Mouse (Mus musculus): ENCODE measurements around the gene Nek11.

Nek11 gene

DNA sequence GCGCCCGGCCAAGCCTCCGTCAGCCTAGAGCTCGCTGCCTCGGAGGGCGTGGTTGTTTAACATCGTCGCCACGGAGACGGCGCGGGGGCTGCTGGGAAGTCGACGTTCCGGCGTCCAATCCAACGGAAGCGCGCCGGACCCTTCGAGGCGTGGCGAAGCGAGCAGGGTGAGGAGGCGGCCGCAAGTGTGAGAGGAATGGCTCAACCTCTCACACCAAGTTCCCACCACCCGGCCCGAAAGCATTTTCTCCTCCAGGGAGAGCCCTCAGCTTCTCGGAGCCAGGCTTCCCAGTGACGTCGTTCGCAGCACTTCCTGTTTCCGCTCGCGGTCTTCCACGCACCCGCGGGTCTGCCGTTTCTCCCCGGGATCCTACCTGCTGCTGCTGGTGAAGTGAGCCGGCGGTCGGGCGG lies at the start of gene Nek11, which contains the start of gene Aste1:
TSS of gene Nek11 (minus strand) at position 307 of the 410 bp plus-strand sequence.
TSS of gene Aste1 (plus strand) at position 175 of the 410 bp plus-strand sequence.
- DNase-seq, result peak; percentile 93 to 96

DNA sequence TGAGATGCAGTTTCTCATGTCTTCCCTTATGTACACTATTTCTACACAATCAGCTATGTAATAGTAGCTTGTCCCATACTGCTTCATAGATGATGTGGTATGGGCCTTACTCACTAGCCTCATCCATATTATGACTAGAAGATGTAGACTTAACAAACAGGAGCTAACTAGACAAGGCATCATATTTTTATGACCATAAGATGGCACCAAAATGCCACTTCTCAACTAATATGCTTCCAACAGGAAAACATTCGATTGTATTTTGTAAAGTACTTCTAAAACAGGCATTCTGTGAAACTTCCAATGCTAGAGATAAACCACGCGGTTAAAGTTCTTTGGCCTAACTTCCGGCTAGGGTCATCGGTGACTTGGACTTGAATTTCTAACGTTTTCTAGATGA lies 13.2 kb upstream of the Nek11 start:
- DNase-seq, result no peak

DNA sequence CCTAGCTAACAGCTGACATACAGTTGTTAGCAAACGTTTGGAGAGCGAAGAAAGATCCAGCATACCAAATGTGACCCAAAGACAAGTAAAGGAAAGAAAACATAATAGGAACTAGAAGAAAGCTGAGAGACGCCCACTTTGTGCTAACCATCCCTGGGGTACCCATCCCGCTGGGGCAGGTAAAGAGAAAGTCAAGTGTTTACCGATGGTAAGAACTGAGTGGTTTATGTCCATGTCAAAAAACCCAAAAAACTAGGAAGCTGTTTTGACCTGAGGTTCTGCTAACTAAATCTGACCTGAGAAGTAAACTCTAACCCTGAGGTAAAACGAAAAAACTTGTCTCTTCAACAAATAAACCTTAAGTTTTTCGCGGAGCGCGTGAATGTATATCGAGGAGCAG lies 604 bp downstream of the Nek11 start:
- peak in 1 of 2 experiments; percentile 11 for DNase-seq

DNA sequence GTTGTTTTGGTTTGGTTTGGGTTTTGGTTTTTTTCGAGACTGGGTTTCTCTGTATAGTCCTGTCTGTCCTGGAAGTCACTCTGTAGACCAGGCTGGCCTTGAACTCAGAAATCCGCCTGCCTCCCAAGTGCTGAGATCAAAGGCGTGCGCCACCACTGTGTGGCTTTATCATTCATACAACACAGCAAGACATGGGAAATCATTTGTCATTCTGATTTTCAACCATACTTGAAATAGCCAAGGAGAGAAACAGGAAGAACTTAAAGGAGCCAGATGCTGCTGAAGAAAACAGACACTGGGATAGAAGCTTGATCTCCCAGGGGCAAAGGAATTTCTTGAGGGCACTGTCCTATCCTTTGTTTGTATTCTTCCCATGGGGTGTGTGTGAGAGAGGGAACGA lies 4.7 kb downstream of the Nek11 start:
- DNase-seq, result no peak

DNA sequence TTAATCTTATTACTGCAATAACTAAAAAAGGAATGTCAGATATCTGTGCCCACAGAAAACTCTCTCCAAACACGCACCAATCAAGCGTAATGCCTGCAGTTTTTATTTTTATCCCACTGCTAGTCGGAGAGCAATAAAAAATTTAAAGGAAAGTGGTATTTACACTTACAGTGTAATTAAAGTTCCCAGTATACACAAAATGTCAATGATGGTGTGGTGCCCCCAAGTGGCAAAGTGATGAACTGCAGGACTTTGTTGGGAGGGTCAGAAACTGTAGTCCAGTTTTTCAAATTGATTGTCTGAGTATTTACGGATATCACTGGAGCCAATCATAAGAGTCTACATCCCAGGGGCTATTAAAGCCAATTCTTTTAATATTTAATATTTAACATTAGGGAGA lies 6.0 kb downstream of the Nek11 start:
- DNase-seq, result peak; percentile 87 to 91

DNA sequence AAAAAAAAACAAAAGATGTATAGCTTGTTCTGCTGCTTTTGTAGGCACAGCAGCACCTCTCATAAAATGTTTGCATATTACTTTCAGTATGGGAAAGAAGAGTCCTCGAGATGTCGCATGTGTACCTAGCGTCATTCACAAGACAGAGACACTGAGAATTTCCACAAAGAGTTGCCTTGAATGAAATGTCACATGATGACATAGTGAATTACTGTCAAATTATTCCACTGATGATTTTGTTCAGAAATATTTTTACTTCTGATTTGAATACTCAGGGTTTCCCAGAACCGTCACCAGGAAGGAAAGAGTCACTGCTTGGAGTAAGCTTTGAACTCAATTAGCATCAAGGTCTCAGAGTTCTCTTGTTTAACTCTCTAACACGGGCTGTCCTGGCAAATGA lies 7.9 kb downstream of the Nek11 start:
- no peak for DNase-seq

DNA sequence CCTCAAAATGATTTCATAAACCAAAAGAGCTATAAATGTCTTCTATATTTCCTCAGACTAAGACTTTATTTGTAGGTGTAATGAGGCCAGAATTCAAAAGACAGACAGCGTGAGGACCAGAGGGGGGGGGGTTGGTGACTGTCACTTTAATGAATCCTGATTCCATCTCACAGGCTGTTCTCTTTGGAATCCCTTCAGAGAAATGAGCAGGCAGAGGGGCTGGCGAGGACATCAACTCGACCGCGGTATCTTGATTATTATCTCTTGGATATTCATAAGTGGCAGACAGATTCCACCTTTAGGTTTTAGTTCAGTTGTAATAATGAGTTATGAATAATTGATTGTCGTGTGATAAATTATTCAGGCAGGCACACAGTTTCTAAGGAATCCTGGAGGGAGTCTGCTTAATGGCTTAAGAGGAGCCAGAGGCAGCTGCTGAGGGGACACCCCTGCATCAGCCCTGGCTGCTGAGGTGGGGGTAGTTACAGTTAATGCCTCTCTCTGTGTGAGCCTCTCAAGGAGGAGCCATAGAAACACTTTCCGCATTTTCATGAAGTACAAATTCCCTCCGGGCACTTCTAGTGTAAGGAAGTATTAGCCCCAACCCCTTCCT lies 15.7 kb downstream of the Nek11 start:
- peak; percentile 12 to 32 for DNase-seq

DNA sequence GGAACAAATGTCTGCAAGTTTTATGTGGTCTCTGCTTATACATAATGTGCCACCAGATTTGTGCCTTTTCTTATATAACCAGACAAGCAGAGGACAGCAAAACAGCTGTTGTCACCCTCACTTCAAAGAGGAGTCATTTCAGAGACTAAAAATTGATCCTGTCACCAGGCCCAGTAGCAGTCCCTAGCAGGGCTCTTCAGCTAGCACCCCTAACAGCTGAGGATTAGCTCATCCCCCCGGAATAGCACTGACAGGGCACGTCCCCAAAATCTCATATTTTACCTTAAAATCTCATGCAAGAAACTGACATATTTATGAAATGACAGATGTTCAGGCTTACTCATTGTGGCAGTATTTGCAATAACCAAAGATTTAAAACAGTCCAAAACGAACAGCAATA lies 17.7 kb downstream of the Nek11 start:
- no peak for DNase-seq

DNA sequence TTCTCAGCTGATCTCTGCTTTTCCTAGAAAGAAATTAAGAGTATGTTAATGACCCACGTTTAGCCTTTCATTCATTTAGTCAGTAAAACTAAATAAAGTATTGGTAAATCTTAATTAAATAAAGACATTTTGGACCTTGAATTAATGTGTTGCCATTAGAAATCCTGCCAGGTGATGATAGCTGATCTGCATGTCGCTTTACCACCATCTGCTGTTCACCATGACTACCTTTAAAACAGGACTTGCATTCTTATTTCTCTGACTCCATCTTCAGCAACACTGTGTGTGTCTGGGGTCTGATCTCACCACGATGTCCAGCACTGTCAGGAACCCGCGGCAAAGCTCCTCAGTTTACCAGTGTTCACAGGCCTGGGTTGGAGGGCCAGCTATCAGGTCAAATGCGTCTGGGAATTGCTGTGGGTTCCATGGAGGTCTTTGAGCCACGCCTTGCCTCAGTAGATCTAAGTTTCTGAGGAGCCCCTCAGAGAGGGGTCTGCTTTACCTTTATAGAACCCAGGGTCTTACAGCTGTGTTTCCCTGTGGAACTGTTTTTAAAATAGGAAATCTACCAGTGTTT lies 18.3 kb downstream of the Nek11 start:
- DNase-seq, result peak; percentile 24 to 42

DNA sequence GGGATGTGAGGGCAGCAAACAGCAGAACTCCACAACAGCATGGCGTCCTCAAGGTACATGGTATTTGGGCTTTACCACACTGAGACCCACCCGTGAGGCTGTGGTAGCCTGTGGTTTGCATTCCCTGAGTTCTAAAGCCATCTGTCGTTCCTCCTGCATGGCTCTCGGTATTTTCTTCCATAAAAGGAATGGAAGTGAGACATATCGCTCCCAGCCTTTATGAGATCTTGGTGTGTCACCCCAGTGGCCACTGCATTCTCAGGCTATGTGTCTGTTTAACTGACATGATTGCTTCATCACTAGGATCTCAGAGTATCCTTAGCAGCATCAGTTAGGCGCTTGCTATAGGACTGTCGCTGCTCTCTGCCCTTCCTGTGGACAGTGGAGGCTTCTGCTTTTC lies 18.9 kb downstream of the Nek11 start:
- DNase-seq, result no peak

DNA sequence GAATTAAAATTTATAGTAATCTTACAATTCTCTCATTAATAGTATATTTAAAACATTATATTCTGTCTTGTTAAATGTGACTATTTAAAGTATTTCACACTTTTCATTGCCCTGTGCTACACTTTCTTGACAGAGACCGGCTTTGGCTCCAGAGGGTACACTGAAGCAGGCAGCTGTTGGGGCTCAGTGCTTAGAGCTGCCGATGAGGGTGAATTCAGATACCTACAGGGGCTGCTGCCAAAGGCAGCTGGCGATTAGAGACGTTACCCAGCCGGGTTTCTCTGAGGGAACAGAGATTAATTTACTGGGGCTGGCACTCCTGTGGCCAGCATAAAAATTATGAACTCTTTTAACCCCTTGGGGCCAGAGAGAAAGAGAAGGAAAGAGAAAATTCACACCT lies 21.0 kb downstream of the Nek11 start:
- DNase-seq, result no peak

DNA sequence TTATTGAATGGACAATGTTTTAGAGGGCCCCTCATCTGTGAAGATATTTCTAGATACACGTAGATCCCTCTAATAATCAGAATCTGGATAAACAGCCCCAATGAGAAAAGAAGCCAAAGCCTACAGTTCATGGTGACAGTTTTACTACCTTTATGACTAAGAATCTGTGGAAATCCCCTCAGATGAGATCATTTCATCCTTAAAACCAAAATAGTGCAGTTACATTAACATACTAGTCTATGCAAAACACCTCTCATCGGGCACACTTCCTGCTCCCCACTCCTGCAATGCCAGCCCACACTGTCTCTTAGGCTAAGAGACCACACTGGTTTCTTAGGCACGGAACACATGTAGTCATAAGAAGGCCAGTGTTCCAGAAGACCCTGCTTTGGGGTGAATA lies 26.7 kb downstream of the Nek11 start:
- DNase-seq, result no peak

DNA sequence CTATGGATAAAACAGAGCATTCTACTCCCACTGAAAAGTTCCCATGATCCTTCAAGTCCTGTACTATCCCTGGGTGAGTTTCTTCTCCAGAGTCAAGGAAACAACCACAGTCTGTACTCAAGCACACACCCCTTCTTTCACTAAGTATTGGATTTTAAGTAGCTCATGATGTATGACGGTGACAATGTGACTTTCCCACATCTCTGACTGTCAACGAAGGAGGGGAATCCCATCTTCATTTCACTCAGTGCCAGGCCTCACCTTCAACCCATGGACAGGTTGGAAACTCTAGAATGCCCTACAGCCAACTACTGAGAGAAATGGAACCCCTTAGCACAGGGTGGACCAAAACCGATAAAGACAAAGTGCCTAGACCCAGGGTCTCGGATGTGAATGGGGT lies 29.1 kb downstream of the Nek11 start:
- no peak for DNase-seq

DNA sequence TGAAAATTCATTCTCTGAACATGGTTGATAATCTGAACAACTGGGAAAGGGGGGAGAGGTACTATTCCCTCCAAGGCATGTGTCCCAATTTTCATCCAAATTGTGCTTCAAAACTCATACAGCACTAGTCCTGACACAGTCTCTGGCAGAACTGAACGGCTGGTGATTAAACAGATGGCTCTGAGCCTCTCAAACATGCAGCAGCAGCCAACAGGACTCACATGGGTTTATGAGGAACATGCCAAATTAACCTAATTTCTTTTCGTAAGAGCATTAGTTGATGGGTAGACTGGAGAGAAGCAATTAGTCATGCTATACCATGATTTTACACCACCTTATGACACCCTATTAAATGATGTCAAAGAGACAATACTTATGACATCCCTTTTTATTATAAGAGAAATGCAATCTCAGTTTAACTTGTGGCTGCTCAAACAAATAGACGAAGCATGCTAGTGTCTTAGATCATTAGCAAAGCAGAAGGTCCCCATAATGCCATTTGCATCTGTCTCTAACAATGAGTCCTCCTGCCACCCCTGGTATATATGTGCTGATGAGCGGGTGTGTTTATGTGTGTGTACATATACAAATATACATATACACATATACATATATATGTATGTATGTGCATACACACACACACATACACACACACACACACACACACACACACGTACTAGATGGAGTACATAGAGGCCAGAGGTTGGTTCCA lies 31.6 kb downstream of the Nek11 start:
- peak; percentile 55 to 60 for DNase-seq

DNA sequence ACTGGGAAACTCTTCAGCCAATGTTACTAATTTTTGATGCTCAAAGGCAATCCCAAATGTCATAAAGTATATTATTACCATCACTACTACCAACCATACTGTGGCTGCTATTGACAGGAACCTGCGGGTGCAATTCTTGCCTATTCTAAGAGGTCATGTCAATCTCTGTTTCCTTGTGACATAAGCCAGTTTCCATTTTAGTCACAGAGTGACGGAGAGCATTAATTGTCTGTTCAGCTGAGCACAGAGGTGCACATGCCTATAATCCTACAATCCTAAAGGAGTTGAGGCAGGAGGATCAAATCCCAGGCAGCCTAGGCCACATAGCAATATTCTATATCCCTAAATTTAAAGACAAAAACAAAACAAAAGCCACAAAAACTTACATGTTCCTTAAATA lies 33.1 kb downstream of the Nek11 start:
- no peak for DNase-seq

DNA sequence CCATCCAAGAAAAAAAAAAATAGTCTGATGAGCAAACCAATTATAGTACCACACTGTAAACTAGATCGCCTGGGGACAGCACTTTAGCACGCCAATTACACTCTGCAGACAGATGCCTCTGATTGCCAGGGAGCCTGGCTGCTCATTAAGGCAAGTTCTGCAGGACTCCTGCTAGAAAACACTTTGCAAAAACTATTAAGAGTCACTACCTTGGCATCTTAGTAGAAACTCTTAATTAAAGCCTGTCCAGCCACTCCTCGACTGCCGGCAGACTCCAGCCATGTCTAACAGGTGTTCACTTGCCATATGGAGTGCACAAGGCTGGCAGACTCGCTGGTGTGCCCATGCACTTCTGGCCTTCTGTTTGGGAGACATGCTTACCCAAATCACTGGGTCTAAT lies 46.3 kb downstream of the Nek11 start:
- DNase-seq, result peak; percentile 64 to 72

DNA sequence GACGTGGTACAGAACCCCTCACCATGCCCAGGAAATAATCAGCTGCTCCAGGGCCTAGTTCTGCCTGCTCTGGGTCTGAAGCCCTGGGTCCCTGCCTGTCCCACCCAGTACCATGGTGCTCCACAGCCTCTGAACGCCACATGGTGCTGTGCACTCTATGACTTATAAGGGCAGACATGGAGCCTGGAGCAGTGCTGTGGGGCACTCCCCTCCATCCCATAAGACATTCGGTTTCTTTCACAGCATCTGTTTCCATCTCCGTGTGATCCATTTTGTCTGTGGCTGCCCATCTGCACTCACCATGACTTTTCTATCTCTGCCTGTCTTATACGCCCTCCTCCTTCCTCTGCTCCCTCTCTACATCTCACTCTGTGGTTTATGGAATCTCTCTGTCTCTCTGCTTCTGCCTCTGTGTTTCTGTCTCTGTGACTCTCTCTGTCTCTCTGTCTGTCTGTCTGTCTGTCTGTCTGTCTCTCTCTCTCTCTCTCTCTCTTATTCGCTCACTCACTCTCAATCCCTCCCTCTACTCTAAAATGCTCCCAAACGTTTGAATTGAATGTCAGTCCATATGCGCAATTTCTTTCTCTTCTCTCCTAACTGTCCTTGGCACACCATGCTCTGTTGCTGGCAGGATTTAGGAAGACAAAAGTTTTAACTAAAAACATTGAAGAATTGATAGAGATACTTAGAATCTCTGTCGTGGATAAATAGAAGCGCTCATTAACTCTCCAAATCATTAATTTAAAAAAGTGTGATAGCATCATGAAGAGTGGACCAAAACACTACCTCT lies 46.9 kb downstream of the Nek11 start:
- no peak for DNase-seq

DNA sequence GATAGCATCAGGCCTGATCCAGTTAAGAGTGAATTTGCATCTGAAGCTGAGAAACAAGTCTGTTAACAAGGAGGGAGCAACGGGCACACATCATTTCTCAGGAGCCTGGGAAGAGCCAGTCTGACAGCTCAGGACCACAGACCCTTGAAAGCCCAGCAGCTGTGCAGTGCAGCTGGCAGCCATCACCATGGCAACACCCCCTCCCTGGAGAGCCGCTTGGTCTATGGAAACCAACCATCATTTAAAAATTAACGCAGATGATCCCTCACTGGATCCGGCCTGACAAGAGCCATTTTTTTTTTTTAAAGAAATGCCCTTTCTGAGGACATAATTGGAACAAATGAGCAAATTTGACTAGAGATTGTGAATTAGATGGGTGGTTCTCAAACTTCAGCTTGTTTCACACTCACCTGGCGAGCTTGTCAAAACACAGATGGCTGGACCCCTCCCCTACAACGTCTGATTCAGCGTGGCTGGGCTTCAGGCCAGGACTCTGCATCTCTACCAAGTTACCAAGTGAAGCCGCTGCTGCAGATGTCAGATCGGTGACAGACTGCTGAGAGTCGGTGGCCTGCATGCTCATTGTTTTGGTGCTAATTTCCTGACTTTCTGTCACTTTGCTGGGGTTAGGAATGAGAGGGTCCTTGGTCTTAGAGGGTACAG lies 52.2 kb downstream of the Nek11 start:
- peak; percentile 36 to 51 for DNase-seq

DNA sequence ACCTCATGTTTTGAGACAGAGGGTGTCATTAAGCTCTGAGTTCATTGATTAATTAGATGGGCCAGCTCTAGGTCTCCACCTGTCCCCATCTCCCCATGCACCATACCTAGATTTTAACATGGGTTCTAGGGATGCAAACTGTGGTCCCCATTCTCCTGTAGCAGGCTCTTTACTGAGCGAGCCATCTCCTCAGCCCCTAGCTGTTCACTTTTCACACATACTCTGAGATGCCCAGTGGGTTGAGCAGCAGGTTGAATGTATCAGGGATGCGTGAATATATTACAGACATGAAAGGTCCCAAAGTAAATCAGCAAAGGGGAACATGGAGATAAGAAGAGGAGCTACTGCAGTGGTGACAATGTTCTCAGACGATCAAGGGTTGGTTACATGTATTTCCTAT lies 52.8 kb downstream of the Nek11 start:
- DNase-seq, result no peak

DNA sequence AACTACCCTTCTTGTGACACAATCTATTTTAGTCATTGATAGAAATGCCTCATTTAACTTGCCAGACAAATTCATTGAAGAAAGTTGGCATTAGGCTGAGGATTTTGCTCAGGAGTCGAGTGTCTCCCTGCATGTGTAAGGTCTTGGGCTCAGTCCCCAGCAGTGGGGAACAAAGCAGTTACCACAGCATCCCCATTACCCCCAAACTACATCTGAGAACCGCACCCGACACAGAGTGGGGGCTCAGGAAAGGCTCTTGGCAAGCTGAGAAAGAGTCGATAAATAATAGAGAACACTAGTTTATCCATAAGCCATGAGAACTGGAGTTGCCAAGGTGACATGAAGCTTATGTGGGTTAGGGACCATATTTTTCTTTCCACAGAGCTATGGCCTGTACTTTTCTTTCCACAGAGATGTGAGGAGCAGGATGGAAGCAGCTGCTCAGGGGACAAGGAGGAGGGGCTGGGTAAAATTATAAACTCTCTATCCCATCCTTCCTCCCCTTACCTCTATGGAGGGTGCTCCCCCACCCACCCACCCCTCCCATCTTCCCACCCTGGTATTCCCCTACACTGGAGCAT lies 62.8 kb downstream of the Nek11 start:
- no peak for DNase-seq

DNA sequence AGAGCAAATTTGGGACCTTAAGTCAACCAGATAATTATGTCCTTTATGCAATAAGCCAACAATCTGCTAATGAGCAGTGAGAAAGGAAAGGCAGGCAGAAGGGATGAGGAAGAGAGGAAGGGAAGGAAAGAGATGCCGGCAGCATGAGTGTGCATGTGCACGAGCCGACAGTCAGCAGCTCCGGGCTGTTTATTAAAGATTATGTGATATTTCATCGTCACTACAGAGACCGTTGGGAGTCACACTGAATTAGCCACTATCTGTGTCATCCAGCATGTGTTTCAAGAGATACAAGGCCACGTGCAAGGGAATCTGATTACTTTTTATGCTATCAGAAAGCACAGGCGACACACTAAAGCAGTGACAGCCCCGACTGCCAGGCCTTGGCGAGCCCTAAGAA lies 73.5 kb downstream of the Nek11 start:
- no peak for DNase-seq

DNA sequence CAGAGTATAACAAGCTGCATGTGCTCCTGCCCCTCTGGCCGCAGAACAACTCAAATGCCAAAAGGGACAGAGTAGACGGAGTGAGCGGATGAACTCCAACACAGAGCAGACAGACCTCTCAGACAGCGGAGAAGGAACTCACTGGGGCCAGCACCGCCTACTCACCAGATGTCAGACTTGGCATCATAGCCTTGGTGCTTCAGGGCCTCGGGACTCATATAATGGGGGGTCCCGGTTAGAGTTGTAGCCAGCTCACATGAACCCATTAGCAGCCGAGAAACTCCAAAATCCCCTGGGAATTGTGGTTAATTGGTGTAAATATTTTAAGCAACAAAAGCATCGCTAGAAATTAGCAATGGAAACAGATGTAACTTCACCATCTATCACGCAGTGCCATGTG lies 82.1 kb downstream of the Nek11 start:
- peak; percentile 49 to 70 for DNase-seq

DNA sequence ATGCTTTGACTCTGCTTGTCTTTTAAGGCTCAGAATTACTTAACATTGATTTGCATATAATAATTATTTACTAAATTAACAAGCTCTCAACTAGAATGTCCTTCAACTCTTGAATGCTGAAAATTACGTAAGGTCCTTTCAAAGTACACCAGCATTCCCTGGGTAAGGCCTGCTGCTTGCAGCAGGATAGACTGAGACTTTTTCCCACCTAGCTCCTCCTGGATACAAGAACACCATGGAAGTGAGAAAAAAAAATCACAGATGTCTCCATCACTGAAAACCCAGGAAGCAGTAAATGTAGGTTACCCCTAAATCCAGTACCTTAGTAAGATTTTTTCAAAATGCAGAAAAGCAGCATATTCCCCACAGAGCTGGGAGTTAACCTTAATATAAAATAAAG lies 82.6 kb downstream of the Nek11 start:
- no peak for DNase-seq

All from cerebellum, postnatal 10 days (tissue).